Mouse (Mus musculus): ENCODE data around the gene Slco3a1. TPM values are rescaled to one million over a fixed set of nuclear protein-coding genes. Genes with fewer than 3 reads are reported as not detected.

Gene Slco3a1
- polyA plus RNA-seq, 1 experiment from 2014 or later: 22.6 TPM

GRCm38 (mm10) chr7:74506856-74507255, 47.7 kb downstream of the Slco3a1 start:
- peaks cover 5% of the 10 kb centered on the region; the same call in 1 of the 2 replicates for H3K4me1 ChIP-seq (ENCODE audit: control insufficient read depth, insufficient read depth, low read length)
- no peaks in the 10 kb centered on the region for H3K27me3 ChIP-seq (ENCODE audit: control insufficient read depth, insufficient read depth, low read length)
- no peak overlapping the region for H3K27ac ChIP-seq (ENCODE audit: low read depth, low read length)
- ATAC-seq (replicated peaks; ENCODE audit: insufficient number of reproducible peaks, low FRiP score, low TSS enrichment): no peak
- no peak overlapping the region for H3K4me2 ChIP-seq
- no peaks in the 10 kb centered on the region for H3K9me3 ChIP-seq (replicated peaks; ENCODE audit: control insufficient read depth, low read length)
- no peak overlapping the region for H3K9ac ChIP-seq (ENCODE audit: low read depth, low read length)
- no peaks in the 10 kb centered on the region for H3K36me3 ChIP-seq (ENCODE audit: control insufficient read depth, insufficient read depth, low read length)
- 75% methylated on average over 5 of the region's 5 CpGs for WGBS (ENCODE audit: insufficient replicate concordance)
- no peak overlapping the region for H3K4me3 ChIP-seq (ENCODE audit: low read depth, low read length)

GRCm38 (mm10) chr7:74505635-74506034, 48.9 kb downstream of the Slco3a1 start:
- Histone ChIP-seq H3K4me1 (ENCODE audit: control insufficient read depth, insufficient read depth, low read length) (peaks cover 4% of the 10 kb centered on the region; the same call in 1 of the 2 replicates), H3K4me2 (no peak overlapping the region), H3K4me3 (ENCODE audit: low read depth, low read length) (no peak overlapping the region), H3K9me3 (replicated peaks; ENCODE audit: control insufficient read depth, low read length) (no peaks in the 10 kb centered on the region), H3K27ac (ENCODE audit: low read depth, low read length) (no peak overlapping the region), H3K36me3 (ENCODE audit: control insufficient read depth, insufficient read depth, low read length) (no peaks in the 10 kb centered on the region), H3K9ac (ENCODE audit: low read depth, low read length) (no peak overlapping the region), H3K27me3 (ENCODE audit: control insufficient read depth, insufficient read depth, low read length) (no peaks in the 10 kb centered on the region)
- no peak for ATAC-seq (replicated peaks; ENCODE audit: insufficient number of reproducible peaks, low FRiP score, low TSS enrichment)
- 74% methylated on average over 10 of the region's 10 CpGs for WGBS (ENCODE audit: insufficient replicate concordance)

- Histone ChIP-seq H3K36me3 (ENCODE audit: control insufficient read depth, insufficient read depth, low read length) (no peaks in the 10 kb centered on the region), H3K27ac (ENCODE audit: low read depth, low read length) (no peak overlapping the region), H3K9me3 (replicated peaks; ENCODE audit: control insufficient read depth, low read length) (no peaks in the 10 kb centered on the region), H3K4me3 (ENCODE audit: low read depth, low read length) (no peak overlapping the region), H3K4me2 (no peak overlapping the region), H3K27me3 (ENCODE audit: control insufficient read depth, insufficient read depth, low read length) (no peaks in the 10 kb centered on the region), H3K4me1 (ENCODE audit: control insufficient read depth, insufficient read depth, low read length) (no peaks in the 10 kb centered on the region), H3K9ac (ENCODE audit: low read depth, low read length) (no peak overlapping the region)
- no peak for ATAC-seq (replicated peaks; ENCODE audit: insufficient number of reproducible peaks, low FRiP score, low TSS enrichment)
- 70% methylated on average over 10 of the region's 10 CpGs for WGBS (ENCODE audit: insufficient replicate concordance)
Observed at GRCm38 (mm10) chr7:74501187-74501586, 53.4 kb downstream of the Slco3a1 start.

- WGBS (ENCODE audit: insufficient replicate concordance): 91% methylated on average over 5 of the region's 5 CpGs
- H3K27ac ChIP-seq (ENCODE audit: low read depth, low read length): no peak overlapping the region
- H3K9me3 ChIP-seq (replicated peaks; ENCODE audit: control insufficient read depth, low read length): no peaks in the 10 kb centered on the region
- no peak overlapping the region for H3K9ac ChIP-seq (ENCODE audit: low read depth, low read length)
- no peak overlapping the region for H3K4me3 ChIP-seq (ENCODE audit: low read depth, low read length)
- H3K36me3 ChIP-seq (ENCODE audit: control insufficient read depth, insufficient read depth, low read length): no peaks in the 10 kb centered on the region
- ATAC-seq (replicated peaks; ENCODE audit: insufficient number of reproducible peaks, low FRiP score, low TSS enrichment): no peak
- no peaks in the 10 kb centered on the region for H3K27me3 ChIP-seq (ENCODE audit: control insufficient read depth, insufficient read depth, low read length)
- H3K4me1 ChIP-seq (ENCODE audit: control insufficient read depth, insufficient read depth, low read length): no peaks in the 10 kb centered on the region
- no peak overlapping the region for H3K4me2 ChIP-seq
Observed at GRCm38 (mm10) chr7:74499470-74499869, 55.1 kb downstream of the Slco3a1 start.

- Histone ChIP-seq H3K9me3 (replicated peaks; ENCODE audit: control insufficient read depth, low read length) (no peaks in the 10 kb centered on the region), H3K4me2 (no peak overlapping the region), H3K4me1 (ENCODE audit: control insufficient read depth, insufficient read depth, low read length) (no peaks in the 10 kb centered on the region), H3K4me3 (ENCODE audit: low read depth, low read length) (no peak overlapping the region), H3K9ac (ENCODE audit: low read depth, low read length) (no peak overlapping the region), H3K27ac (ENCODE audit: low read depth, low read length) (no peak overlapping the region), H3K36me3 (ENCODE audit: control insufficient read depth, insufficient read depth, low read length) (no peaks in the 10 kb centered on the region), H3K27me3 (ENCODE audit: control insufficient read depth, insufficient read depth, low read length) (no peaks in the 10 kb centered on the region)
- no peak for ATAC-seq (replicated peaks; ENCODE audit: insufficient number of reproducible peaks, low FRiP score, low TSS enrichment)
- WGBS (ENCODE audit: insufficient replicate concordance): 83% methylated on average over 4 of the region's 4 CpGs
Observed at GRCm38 (mm10) chr7:74498266-74498980, 56.2 kb downstream of the Slco3a1 start.

- Histone ChIP-seq H3K4me3 (ENCODE audit: low read depth, low read length) (no peak overlapping the region), H3K4me1 (ENCODE audit: control insufficient read depth, insufficient read depth, low read length) (no peaks in the 10 kb centered on the region), H3K36me3 (ENCODE audit: control insufficient read depth, insufficient read depth, low read length) (no peaks in the 10 kb centered on the region), H3K9ac (ENCODE audit: low read depth, low read length) (no peak overlapping the region), H3K9me3 (replicated peaks; ENCODE audit: control insufficient read depth, low read length) (no peaks in the 10 kb centered on the region), H3K27ac (ENCODE audit: low read depth, low read length) (no peak overlapping the region), H3K27me3 (ENCODE audit: control insufficient read depth, insufficient read depth, low read length) (no peaks in the 10 kb centered on the region), H3K4me2 (no peak overlapping the region)
- 75% methylated on average over 2 of the region's 2 CpGs for WGBS (ENCODE audit: insufficient replicate concordance)
- no peak for ATAC-seq (replicated peaks; ENCODE audit: insufficient number of reproducible peaks, low FRiP score, low TSS enrichment)
Observed at GRCm38 (mm10) chr7:74497203-74497602, 57.4 kb downstream of the Slco3a1 start.

GRCm38 (mm10) chr7:74495451-74495850, 59.1 kb downstream of the Slco3a1 start:
- Histone ChIP-seq H3K4me3 (ENCODE audit: low read depth, low read length) (no peak overlapping the region), H3K4me2 (no peak overlapping the region), H3K9ac (ENCODE audit: low read depth, low read length) (no peak overlapping the region), H3K9me3 (replicated peaks; ENCODE audit: control insufficient read depth, low read length) (no peaks in the 10 kb centered on the region), H3K27ac (ENCODE audit: low read depth, low read length) (no peak overlapping the region), H3K4me1 (ENCODE audit: control insufficient read depth, insufficient read depth, low read length) (no peaks in the 10 kb centered on the region), H3K27me3 (ENCODE audit: control insufficient read depth, insufficient read depth, low read length) (no peaks in the 10 kb centered on the region), H3K36me3 (ENCODE audit: control insufficient read depth, insufficient read depth, low read length) (no peaks in the 10 kb centered on the region)
- no peak for ATAC-seq (replicated peaks; ENCODE audit: insufficient number of reproducible peaks, low FRiP score, low TSS enrichment)
- 78% methylated on average over 2 of the region's 2 CpGs for WGBS (ENCODE audit: insufficient replicate concordance)

- no peak overlapping the region for H3K9ac ChIP-seq (ENCODE audit: low read depth, low read length)
- whole genome bisulfite sequencing (ENCODE audit: insufficient replicate concordance): 87% methylated on average over 1 of the region's 1 CpGs
- no peak overlapping the region for H3K27ac ChIP-seq (ENCODE audit: low read depth, low read length)
- no peak overlapping the region for H3K4me2 ChIP-seq
- H3K4me1 ChIP-seq (ENCODE audit: control insufficient read depth, insufficient read depth, low read length): no peaks in the 10 kb centered on the region
- no peaks in the 10 kb centered on the region for H3K36me3 ChIP-seq (ENCODE audit: control insufficient read depth, insufficient read depth, low read length)
- H3K4me3 ChIP-seq (ENCODE audit: low read depth, low read length): no peak overlapping the region
- H3K27me3 ChIP-seq (ENCODE audit: control insufficient read depth, insufficient read depth, low read length): no peaks in the 10 kb centered on the region
- no peak for ATAC-seq (replicated peaks; ENCODE audit: insufficient number of reproducible peaks, low FRiP score, low TSS enrichment)
- no peaks in the 10 kb centered on the region for H3K9me3 ChIP-seq (replicated peaks; ENCODE audit: control insufficient read depth, low read length)
Observed at GRCm38 (mm10) chr7:74493775-74494174, 60.8 kb downstream of the Slco3a1 start.

GRCm38 (mm10) chr7:74491683-74492355, 62.8 kb downstream of the Slco3a1 start:
- Histone ChIP-seq H3K27ac (ENCODE audit: low read depth, low read length) (no peak overlapping the region), H3K36me3 (ENCODE audit: control insufficient read depth, insufficient read depth, low read length) (no peaks in the 10 kb centered on the region), H3K4me2 (no peak overlapping the region), H3K27me3 (ENCODE audit: control insufficient read depth, insufficient read depth, low read length) (no peaks in the 10 kb centered on the region), H3K9ac (ENCODE audit: low read depth, low read length) (no peak overlapping the region), H3K4me1 (ENCODE audit: control insufficient read depth, insufficient read depth, low read length) (no peaks in the 10 kb centered on the region), H3K9me3 (replicated peaks; ENCODE audit: control insufficient read depth, low read length) (no peaks in the 10 kb centered on the region), H3K4me3 (ENCODE audit: low read depth, low read length) (no peak overlapping the region)
- no peak for ATAC-seq (replicated peaks; ENCODE audit: insufficient number of reproducible peaks, low FRiP score, low TSS enrichment)
- WGBS (ENCODE audit: insufficient replicate concordance): 72% methylated on average over 9 of the region's 9 CpGs

Data from heart, embryonic 11.5 days (tissue).